Mouse (Mus musculus) kidney, adult 2 months (tissue): ENCODE results near the gene Sgip1.

Source experiments
- CTCF ChIP-seq: fragments of 200-500 bp; conservative IDR thresholded peaks from 2 replicates; pipeline ENCODE4 v1.5.1; 2011; ENCODE audit warnings: low read depth, mild to moderate bottlenecking, control low read depth, low read length, moderate library complexity, mixed read lengths; ENCODE audit not compliant: insufficient read depth, insufficient read length
- POLR2A ChIP-seq: fragments of 200-500 bp; IDR thresholded peaks from one replicate; pipeline ENCODE4 v1.6.1; 2011; ENCODE audit warnings: low read depth, low read length, control low read depth

DNA sequence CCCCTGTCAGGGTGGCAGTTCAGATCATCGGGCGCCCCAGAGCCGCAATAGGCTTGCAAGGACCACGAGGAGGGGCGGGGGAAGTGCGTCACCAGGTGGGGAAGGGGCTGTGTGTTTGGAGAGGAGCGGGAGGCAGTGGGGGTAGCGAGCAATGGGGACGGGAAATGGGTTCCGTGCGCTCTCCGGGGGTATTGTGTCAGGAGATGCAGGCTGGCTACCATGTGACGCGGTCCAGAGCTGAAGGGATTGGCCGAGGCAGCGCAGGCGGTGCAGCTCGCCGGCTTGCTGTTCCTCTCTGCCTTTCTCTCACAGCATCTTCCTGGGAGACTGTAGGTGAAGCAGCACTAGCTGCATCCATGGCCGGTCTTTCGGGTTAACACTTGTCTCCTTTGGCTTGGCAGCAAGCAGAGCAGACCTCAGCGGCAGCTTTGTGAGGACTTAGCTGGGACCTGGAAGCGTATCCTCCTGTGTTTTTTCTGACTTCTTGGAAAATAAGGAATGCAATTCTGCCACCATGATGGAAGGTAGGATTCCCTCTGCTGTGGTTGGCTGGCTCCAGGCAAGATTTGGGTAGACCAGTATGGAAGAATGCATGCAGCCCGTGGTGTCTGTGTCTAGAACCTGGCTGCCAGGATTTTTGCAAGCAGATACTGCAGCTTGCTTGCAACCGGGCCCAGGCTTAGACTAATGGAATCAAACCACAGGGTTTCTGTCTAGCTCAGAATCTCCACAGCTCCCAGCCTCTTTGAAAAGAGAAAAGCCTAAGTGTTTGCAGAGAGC lies 19.1 kb downstream of the Sgip1 start:
- no peak for TF ChIP-seq CTCF
- TF ChIP-seq POLR2A: no peak
